Mouse (Mus musculus) liver, adult 2 months (tissue): Measurements from ENCODE around the gene Slc43a3.

ENCODE experiments used
- CTCF ChIP-seq: fragments of 200-500 bp; IDR thresholded peaks from 2 replicates; pipeline ENCODE4 v1.5.1; 2011; ENCODE audit warnings: low read depth, low read length, control low read depth
- POLR2A ChIP-seq: fragments of 200-500 bp; IDR thresholded peaks from 2 replicates; pipeline ENCODE4 v1.6.1; 2011; ENCODE audit warnings: low read length, control low read depth; ENCODE audit not compliant: insufficient read depth; ENCODE audit errors: extremely low read depth

DNA sequence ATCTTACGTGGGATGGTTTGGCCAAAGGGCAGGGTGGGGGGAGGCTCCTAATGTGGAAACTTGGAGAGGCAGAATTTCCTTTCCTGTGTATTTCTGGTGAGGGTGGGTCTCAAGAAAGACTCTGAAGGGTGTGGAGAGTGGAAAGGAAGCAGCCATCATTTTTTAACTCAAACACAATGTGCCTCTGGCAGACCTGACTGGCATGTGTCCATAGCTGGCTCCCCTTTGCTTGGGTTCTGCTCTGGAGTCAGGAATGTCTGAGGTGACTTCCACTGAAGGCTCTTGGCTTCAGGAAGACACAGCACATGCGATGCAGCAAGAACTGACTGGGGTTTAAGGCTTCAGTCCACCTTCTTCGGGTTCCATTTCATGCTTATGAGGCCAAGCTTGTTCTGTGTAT is 21.0 kb upstream of the Slc43a3 start:
- TF ChIP-seq CTCF = no peak
- TF ChIP-seq POLR2A = no peak
